In genomic region chr8:125692447-125692846, GRCm38 (mm10) we compare ENCODE assay signal across 28 mouse cellular contexts. TPM values are rescaled to one million over a fixed set of nuclear protein-coding genes. Genes with fewer than 3 reads are reported as not detected.
DNase-seq lines count a peak whose midpoint lies in the region; ATAC-seq and TF ChIP-seq lines count a peak whose summit lies in the region.
"Had no signal": no experiment of that assay in that cellular context is flagged by ENCODE, and none has a peak within 500 bp of the region (broad histone marks: within the 10 kb centered on the region; RNA-seq: fewer than 3 reads in every experiment).

No protein-coding gene starts in this region.

- 31% methylated on average over 5 of the region's 5 CpGs for WGBS in kidney, postnatal 0 days

- no peak for TF ChIP-seq POLR2A in ES-Bruce4 (IDR thresholded peaks at IDR 0.05; ENCODE audit: insufficient read depth, low read length)

- H3K36me3 ChIP-seq in kidney, postnatal 0 days (ENCODE audit: insufficient read depth, low read length): no peaks in the 10 kb centered on the region
- no peaks in the 10 kb centered on the region for H3K36me3 ChIP-seq in ES-Bruce4 (ENCODE audit: control insufficient read depth, insufficient read depth, low read length, poor library complexity, severe bottlenecking)
- H3K36me3 ChIP-seq: embryonic facial prominence, embryonic 12.5 days; heart, embryonic 12.5 days; limb, embryonic 15.5 days; liver, embryonic 13.5 days; midbrain, embryonic 10.5 days; neural tube, embryonic 13.5 days had no signal

- TF ChIP-seq EP300 in ES-Bruce4 (IDR thresholded peaks at IDR 0.05; ENCODE audit: insufficient read depth, low read depth, low read length): no peak

- TF ChIP-seq CTCF in kidney, postnatal 0 days (IDR thresholded peaks at IDR 0.05; ENCODE audit: low read depth): no peak
- no peak for TF ChIP-seq CTCF in ES-Bruce4 (IDR thresholded peaks at IDR 0.05; ENCODE audit: low read depth, low read length)

- H3K9ac ChIP-seq in kidney, postnatal 0 days (ENCODE audit: low read depth, low read length): no peak overlapping the region
- no peak overlapping the region for H3K9ac ChIP-seq in ES-Bruce4 (ENCODE audit: low read depth, poor library complexity, severe bottlenecking)
- H3K9ac ChIP-seq: embryonic facial prominence, embryonic 12.5 days; forebrain, postnatal 0 days; heart, embryonic 12.5 days; limb, embryonic 15.5 days; liver, embryonic 13.5 days; neural tube, embryonic 13.5 days had no signal

- peak; percentile 23 to 48 for DNase-seq in cerebellum, postnatal 14 days
- DNase-seq in kidney, postnatal 0 days (ENCODE audit: low spot score): peak; percentile 59
- no peak for DNase-seq in kidney, adult 18-20 months
- DNase-seq in lung, postnatal 10 days: peak; percentile 20
- no peak for DNase-seq in lung, postnatal 36 days
- no peak for DNase-seq in adrenal gland, postnatal 36 days
- DNase-seq: adrenal gland, postnatal 14 days; cerebellum, adult 2 months; embryo, embryonic 11 days; forebrain, postnatal 0 days; heart, adult 2 months; heart, postnatal 4 days; kidney, postnatal 25 days; liver, embryonic 13.5 days; lung, adult 18-20 months; thymus, adult 2 months; thymus, postnatal 4 days had no signal

- no peaks in the 10 kb centered on the region for H3K9me3 ChIP-seq in kidney, postnatal 0 days (replicated peaks; ENCODE audit: low read length)
- peaks cover 33% of the 10 kb centered on the region for H3K9me3 ChIP-seq in ES-Bruce4 (replicated peaks; ENCODE audit: control insufficient read depth, insufficient read depth, low read length, poor library complexity, severe bottlenecking)
- H3K9me3 ChIP-seq: embryonic facial prominence, embryonic 12.5 days; heart, embryonic 12.5 days; limb, embryonic 15.5 days; midbrain, embryonic 10.5 days; neural tube, embryonic 13.5 days had no signal

- no peak overlapping the region for H3K4me2 ChIP-seq in kidney, postnatal 0 days (ENCODE audit: low read length)
- H3K4me2 ChIP-seq: embryonic facial prominence, embryonic 12.5 days; heart, embryonic 12.5 days; limb, embryonic 15.5 days; liver, embryonic 13.5 days; neural tube, embryonic 13.5 days had no signal

- ATAC-seq in cerebellum, adult (ENCODE audit: insufficient number of reproducible peaks, low FRiP score, low TSS enrichment): no peak
- ATAC-seq in kidney, postnatal 0 days (replicated peaks; ENCODE audit: low FRiP score, low read depth): no peak
- ATAC-seq: forebrain, postnatal 0 days; intestine, postnatal 0 days; midbrain, embryonic 16.5 days had no signal

- H3K4me1 ChIP-seq in kidney, postnatal 0 days (replicated peaks; ENCODE audit: insufficient read depth, low read length): peaks cover 10% of the 10 kb centered on the region
- H3K4me1 ChIP-seq in ES-Bruce4 (ENCODE audit: control insufficient read depth, insufficient read depth, low read length): peaks cover 5% of the 10 kb centered on the region
- H3K4me1 ChIP-seq: embryonic facial prominence, embryonic 12.5 days had no signal

- no peaks in the 10 kb centered on the region for H3K27me3 ChIP-seq in kidney, postnatal 0 days (ENCODE audit: insufficient read depth, low read length)
- no peaks in the 10 kb centered on the region for H3K27me3 ChIP-seq in ES-Bruce4 (ENCODE audit: control insufficient read depth, insufficient read depth, low read length, poor library complexity, severe bottlenecking)
- H3K27me3 ChIP-seq: heart, embryonic 12.5 days; limb, embryonic 15.5 days; liver, embryonic 13.5 days; neural tube, embryonic 13.5 days had no signal

- H3K27ac ChIP-seq in kidney, postnatal 0 days: no peak overlapping the region
- peak overlapping the region; percentile 92 for H3K27ac ChIP-seq in ES-Bruce4 (ENCODE audit: insufficient read depth, low read length)
- H3K27ac ChIP-seq: embryonic facial prominence, embryonic 12.5 days; heart, adult 2 months; limb, embryonic 15.5 days; liver, embryonic 13.5 days; midbrain, embryonic 10.5 days; neural tube, embryonic 13.5 days had no signal

- no peak overlapping the region for H3K4me3 ChIP-seq in kidney, postnatal 0 days (replicated peaks; ENCODE audit: low read depth, low read length)
- H3K4me3 ChIP-seq in ES-Bruce4 (ENCODE audit: low read depth, low read length): no peak overlapping the region
- H3K4me3 ChIP-seq: embryonic facial prominence, embryonic 12.5 days; heart, adult 2 months; heart, embryonic 12.5 days; limb, embryonic 15.5 days; liver, embryonic 13.5 days; midbrain, embryonic 10.5 days; myocyte; neural tube, embryonic 13.5 days had no signal

RNA-seq across cellular contexts. Expression of gene Map10, which starts 22.8 kb away (rescaled TPM):
- polyA plus RNA-seq in kidney, postnatal 0 days (2015; fragmentation: Nextera tagmentation; extraction: Ambion mirVana): 4.7 and 5.3 TPM in 2 replicates
- polyA plus RNA-seq in ES-Bruce4 (2011; ENCODE audit: insufficient read depth, insufficient read length, low read depth, missing spikeins): 3.3 and 5.0 TPM in 2 replicates
- total RNA-seq in adrenal gland, postnatal 36 days (2021): 1 to 10 TPM; 3.3 to 4.2 TPM
- total RNA-seq: MEL had no signal
- polyA plus RNA-seq: myocyte had no signal

RNA-seq across cellular contexts. Expression of gene Ntpcr, which starts 37.3 kb away (rescaled TPM):
- 32.3 and 32.8 TPM in 2 replicates for polyA plus RNA-seq in kidney, postnatal 0 days (2015; fragmentation: Nextera tagmentation; extraction: Ambion mirVana)
- polyA plus RNA-seq in ES-Bruce4 (2011; ENCODE audit: insufficient read depth, insufficient read length, low read depth, missing spikeins): 14.4 and 15.8 TPM in 2 replicates
- total RNA-seq in adrenal gland, postnatal 36 days (2021): 10 to 100 TPM; 17.2 to 23.3 TPM

Comparison
In these comparisons a context has a peak if more than half of its experiments do, and no peak if none do; other contexts are left out.
1. DNase-seq: peak in cerebellum, postnatal 14 days (2 of 2), kidney, postnatal 0 days (single experiment) and lung, postnatal 10 days (single experiment); none in kidney, adult 18-20 months (single experiment), lung, postnatal 36 days (single experiment) and adrenal gland, postnatal 36 days (0 of 2).